Mouse (Mus musculus) testis, adult 2 months (tissue): ENCODE results near the gene Uxs1. TPM values are rescaled to one million over a fixed set of nuclear protein-coding genes. Genes with fewer than 3 reads are reported as not detected.

Source experiments
- H3K27ac ChIP-seq: fragments of 200-500 bp; 2 replicates; pipeline ENCODE4 v1.5.1; 2012; ENCODE audit warnings: low read depth, low read length; ENCODE audit not compliant: control insufficient read depth, insufficient read depth
- H3K27me3 ChIP-seq: fragments of 200-500 bp; 2 replicates; pipeline ENCODE4 v1.6.1; 2012; ENCODE audit warnings: mild to moderate bottlenecking, low read length, moderate library complexity; ENCODE audit not compliant: control insufficient read depth, insufficient read depth
- H3K36me3 ChIP-seq: fragments of 200-500 bp; 2 replicates; pipeline ENCODE4 v1.6.1; 2012; ENCODE audit warnings: mild to moderate bottlenecking, low read length; ENCODE audit not compliant: control insufficient read depth, insufficient read depth
- H3K4me1 ChIP-seq: fragments of 200-500 bp; 2 replicates; pipeline ENCODE4 v1.6.1; 2012; ENCODE audit warnings: low read length; ENCODE audit not compliant: control insufficient read depth, insufficient read depth
- H3K4me3 ChIP-seq: fragments of 200-500 bp; 2 replicates; pipeline ENCODE4 v1.5.1; 2012; ENCODE audit warnings: low read depth, mild to moderate bottlenecking, low read length, moderate library complexity, mixed read lengths; ENCODE audit not compliant: control insufficient read depth
- CTCF ChIP-seq: fragments of 200-500 bp; IDR thresholded peaks from 2 replicates; pipeline ENCODE4 v1.5.1; 2012; ENCODE audit warnings: low read depth, mild to moderate bottlenecking, inconsistent platforms, low read length, moderate library complexity; ENCODE audit not compliant: control insufficient read depth, insufficient read depth, insufficient replicate concordance
- POLR2A ChIP-seq: fragments of 200-500 bp; IDR thresholded peaks from 2 replicates; pipeline ENCODE4 v1.6.1; 2012; ENCODE audit warnings: low read depth, mild to moderate bottlenecking, inconsistent platforms, low read length, moderate library complexity; ENCODE audit not compliant: control insufficient read depth
- polyA plus RNA-seq: library from polyadenylated mRNA; depleted of rRNA; stranded (reverse); fragments of >200 nt; gene quantifications from 2 replicates; pipeline ENCODE4 v1.2.3, GENCODE M21; 2012

The Uxs1 gene
- polyA plus RNA-seq, 1 experiment = 23.7 TPM

- TF ChIP-seq CTCF (no peak), POLR2A (no peak)
- Histone ChIP-seq H3K27ac (no peak overlapping the region; the same call in 1 of the 2 replicates), H3K4me1 (peaks cover 5% of the 10 kb centered on the region), H3K27me3 (no peaks in the 10 kb centered on the region), H3K4me3 (no peak overlapping the region), H3K36me3 (no peaks in the 10 kb centered on the region)
These were observed 5.0 kb downstream of the Uxs1 start for GRCm38 (mm10) chr1:43822586-43822985.

- TF ChIP-seq POLR2A (no peak), CTCF (no peak)
- H3K27ac ChIP-seq = no peak overlapping the region
- no peak overlapping the region for H3K4me3 ChIP-seq
- H3K27me3 ChIP-seq = no peaks in the 10 kb centered on the region
- H3K4me1 ChIP-seq = peaks cover 3% of the 10 kb centered on the region
- no peaks in the 10 kb centered on the region for H3K36me3 ChIP-seq
These were observed 5.8 kb downstream of the Uxs1 start for GRCm38 (mm10) chr1:43821804-43822203.

- no peaks in the 10 kb centered on the region for H3K27me3 ChIP-seq
- H3K27ac ChIP-seq = no peak overlapping the region
- H3K4me3 ChIP-seq = no peak overlapping the region
- H3K4me1 ChIP-seq = no peaks in the 10 kb centered on the region; the same call in 1 of the 2 replicates
- no peaks in the 10 kb centered on the region for H3K36me3 ChIP-seq
- no peak for TF ChIP-seq CTCF
- no peak for TF ChIP-seq POLR2A
These were observed 7.0 kb downstream of the Uxs1 start for GRCm38 (mm10) chr1:43820571-43820970.

- TF ChIP-seq CTCF = no peak
- no peak for TF ChIP-seq POLR2A
- Histone ChIP-seq H3K4me1 (no peaks in the 10 kb centered on the region; the same call in 1 of the 2 replicates), H3K27me3 (no peaks in the 10 kb centered on the region), H3K27ac (no peak overlapping the region), H3K4me3 (no peak overlapping the region), H3K36me3 (no peaks in the 10 kb centered on the region)
These were observed 8.5 kb downstream of the Uxs1 start for GRCm38 (mm10) chr1:43819091-43819490.

GRCm38 (mm10) chr1:43818356-43818755, 9.2 kb downstream of the Uxs1 start:
- no peaks in the 10 kb centered on the region for H3K36me3 ChIP-seq
- H3K27ac ChIP-seq = no peak overlapping the region
- H3K27me3 ChIP-seq = no peaks in the 10 kb centered on the region
- H3K4me3 ChIP-seq = no peak overlapping the region
- TF ChIP-seq CTCF (no peak), POLR2A (no peak)
- no peaks in the 10 kb centered on the region; the same call in 1 of the 2 replicates for H3K4me1 ChIP-seq

GRCm38 (mm10) chr1:43811764-43812163, 15.8 kb downstream of the Uxs1 start:
- Histone ChIP-seq H3K27ac (no peak overlapping the region), H3K27me3 (no peaks in the 10 kb centered on the region), H3K4me3 (no peak overlapping the region), H3K36me3 (no peaks in the 10 kb centered on the region), H3K4me1 (no peaks in the 10 kb centered on the region)
- TF ChIP-seq CTCF (no peak), POLR2A (no peak)

- Histone ChIP-seq H3K4me3 (no peak overlapping the region), H3K4me1 (no peaks in the 10 kb centered on the region), H3K27me3 (no peaks in the 10 kb centered on the region)
These were observed 16.5 kb downstream of the Uxs1 start for GRCm38 (mm10) chr1:43811055-43811454.

GRCm38 (mm10) chr1:43809351-43809750, 18.2 kb downstream of the Uxs1 start:
- H3K27me3 ChIP-seq = no peaks in the 10 kb centered on the region
- TF ChIP-seq CTCF (no peak), POLR2A (no peak)
- H3K4me3 ChIP-seq = no peak overlapping the region
- no peak overlapping the region for H3K27ac ChIP-seq
- no peaks in the 10 kb centered on the region for H3K4me1 ChIP-seq
- no peaks in the 10 kb centered on the region for H3K36me3 ChIP-seq

More at GRCm38 (mm10) chr1:43811055-43811454, 16.5 kb downstream of the Uxs1 start:
- Histone ChIP-seq H3K27ac (no peak overlapping the region), H3K36me3 (no peaks in the 10 kb centered on the region)
- no peak for TF ChIP-seq POLR2A
- no peak for TF ChIP-seq CTCF
